Mouse (Mus musculus) MEL (cell line): ENCODE results near the gene Sec11a.

Experiments used
- CHD2 ChIP-seq: IDR thresholded peaks from 2 replicates; pipeline ENCODE4 v1.6.1; 2011; ENCODE audit warnings: low read length, improper control_type of control experiment
- CTCF ChIP-seq, 3 experiments: IDR thresholded peaks in 2 of 3; conservative IDR thresholded peaks in 1 of 3; 2 replicates each; pipeline ENCODE4 v1.5.1; 2011 to 2012; ENCODE audit warnings: low read length in 3 of 3, low read depth in 2 of 3, mild to moderate bottlenecking in 2 of 3, improper control_type of control experiment in 1 of 3, inconsistent platforms in 1 of 3, mixed read lengths in 1 of 3, moderate library complexity in 1 of 3; ENCODE audit not compliant: control insufficient read depth in 1 of 3, insufficient read depth in 1 of 3, poor library complexity in 1 of 3, severe bottlenecking in 1 of 3
- HCFC1 ChIP-seq: IDR thresholded peaks from 2 replicates; pipeline ENCODE4 v1.6.1; 2012; ENCODE audit warnings: low read depth, mild to moderate bottlenecking, inconsistent platforms, low read length, improper control_type of control experiment, moderate library complexity
- USF1 ChIP-seq: IDR thresholded peaks from 2 replicates; pipeline ENCODE4 v1.6.1; 2014; ENCODE audit warnings: low read depth, mild to moderate bottlenecking, inconsistent platforms, low read length, improper control_type of control experiment, moderate library complexity

GRCm38 (mm10) chr7:80990276-80990675 is 42.7 kb upstream of the Sec11a start:
- TF ChIP-seq CHD2 = no peak
- no peak for TF ChIP-seq USF1
- TF ChIP-seq CTCF (IDR thresholded peaks at IDR 0.05 in 2 of 3, conservative IDR thresholded peaks at IDR 0.05 in 1 of 3; ENCODE audit: control insufficient read depth in 1 of 3, insufficient read depth in 1 of 3, low read depth in 2 of 3, low read length in 3 of 3, poor library complexity in 1 of 3, severe bottlenecking in 1 of 3) = no peak
- TF ChIP-seq HCFC1 = no peak
